Mouse (Mus musculus) neural tube, embryonic 15.5 days (tissue): ENCODE measurements at regions not wholly inside any gene's neighbourhood (a gene's known extent, or its start where the extent isn't known, plus 50 kb on each side); places are given as distances from the start of the nearest gene placed in this dataset.

Source experiments
- ATAC-seq: fragments of 200-750 bp; cut with Nextera tagmentation; 2 replicates; pipeline ENCODE4 v1.8.0; 2017; ENCODE audit warnings: mild to moderate bottlenecking, moderate TSS enrichment, moderate library complexity; ENCODE audit not compliant: low FRiP score
- H3K27ac ChIP-seq: fragments of 300-500 bp; sonication (generic); replicated peaks from 2 replicates; pipeline ENCODE4 v1.5.1; 2015; ENCODE audit warnings: mild to moderate bottlenecking, inconsistent platforms
- H3K27me3 ChIP-seq: fragments of 300-500 bp; sonication (generic); replicated peaks from 2 replicates; pipeline ENCODE4 v1.6.1; 2015; ENCODE audit warnings: inconsistent platforms
- H3K36me3 ChIP-seq: fragments of 300-500 bp; sonication (generic); 2 replicates; pipeline ENCODE4 v1.6.1; 2015; ENCODE audit warnings: inconsistent platforms
- H3K4me1 ChIP-seq: fragments of 300-500 bp; sonication (generic); 2 replicates; pipeline ENCODE4 v1.6.1; 2015; ENCODE audit warnings: inconsistent platforms
- H3K4me2 ChIP-seq: fragments of 300-500 bp; sonication (generic); 2 replicates; pipeline ENCODE4 v1.6.1; 2015; ENCODE audit warnings: inconsistent platforms, mild to moderate bottlenecking, moderate library complexity
- H3K4me3 ChIP-seq: fragments of 300-500 bp; sonication (generic); replicated peaks from 2 replicates; pipeline ENCODE4 v1.5.1; 2015; ENCODE audit warnings: mild to moderate bottlenecking, inconsistent platforms
- H3K9ac ChIP-seq: fragments of 300-500 bp; sonication (generic); replicated peaks from 2 replicates; pipeline ENCODE4 v1.6.1; 2015; ENCODE audit warnings: mild to moderate bottlenecking, inconsistent platforms
- H3K9me3 ChIP-seq: fragments of 300-500 bp; sonication (generic); replicated peaks from 2 replicates; pipeline ENCODE4 v1.6.1; 2016; ENCODE audit warnings: inconsistent platforms
- WGBS: fragments of 180-500 bp; shearing (Covaris S2); methylation state at CpG from one replicate; pipeline ENCODE4 v1.1.7; 2015; ENCODE audit warnings: mixed read lengths; 5-methylcytosine and 5-hydroxymethylcytosine counted together

GRCm38 (mm10) chr7:133492626-133493025 lies 109.3 kb downstream of the Tex36 start:
- Histone ChIP-seq H3K4me1 (peaks cover 10% of the 10 kb centered on the region), H3K27ac (no peak overlapping the region), H3K36me3 (no peaks in the 10 kb centered on the region), H3K4me2 (no peak overlapping the region), H3K9me3 (no peaks in the 10 kb centered on the region), H3K27me3 (no peaks in the 10 kb centered on the region), H3K9ac (no peak overlapping the region), H3K4me3 (no peak overlapping the region)
- no peak for ATAC-seq
- WGBS: 64% methylated on average over 6 of the region's 6 CpGs

- no peak for ATAC-seq
- 59% methylated on average over 7 of the region's 7 CpGs for WGBS
These were observed 113.9 kb downstream of the Tex36 start for GRCm38 (mm10) chr7:133487887-133488630.

GRCm38 (mm10) chr7:133484430-133484841 lies 117.5 kb downstream of the Tex36 start:
- Histone ChIP-seq H3K9me3 (no peaks in the 10 kb centered on the region), H3K27ac (no peak overlapping the region), H3K9ac (no peak overlapping the region), H3K27me3 (no peaks in the 10 kb centered on the region), H3K4me1 (peaks cover 11% of the 10 kb centered on the region), H3K36me3 (no peaks in the 10 kb centered on the region), H3K4me2 (no peak overlapping the region), H3K4me3 (no peak overlapping the region)
- no peak for ATAC-seq
- WGBS: 76% methylated on average over 8 of the region's 8 CpGs

More at GRCm38 (mm10) chr7:133487887-133488630, 113.9 kb downstream of the Tex36 start:
- Histone ChIP-seq H3K27ac (0 out of 2 replicates have a peak overlapping the region, but pooled peaks have one; percentile 13), H3K27me3 (no peaks in the 10 kb centered on the region), H3K36me3 (no peaks in the 10 kb centered on the region), H3K4me1 (0 out of 2 replicates have a peak, but pooled peaks cover 3% of the 10 kb centered on the region), H3K4me2 (no peak overlapping the region), H3K9ac (no peak overlapping the region), H3K4me3 (no peak overlapping the region), H3K9me3 (no peaks in the 10 kb centered on the region)

GRCm38 (mm10) chr7:133481529-133481928 lies 120.4 kb downstream of the Tex36 start:
- H3K9me3 ChIP-seq: no peaks in the 10 kb centered on the region
- H3K4me2 ChIP-seq: no peak overlapping the region
- no peak overlapping the region for H3K27ac ChIP-seq
- peaks cover 12% of the 10 kb centered on the region for H3K4me1 ChIP-seq
- ATAC-seq: no peak
- H3K36me3 ChIP-seq: no peaks in the 10 kb centered on the region
- H3K4me3 ChIP-seq: no peak overlapping the region
- 33% methylated on average over 6 of the region's 6 CpGs for WGBS
- H3K27me3 ChIP-seq: no peaks in the 10 kb centered on the region
- H3K9ac ChIP-seq: no peak overlapping the region

- Histone ChIP-seq H3K9me3 (no peaks in the 10 kb centered on the region), H3K27me3 (no peaks in the 10 kb centered on the region), H3K4me2 (no peak overlapping the region), H3K27ac (no peak overlapping the region; the same call in 1 of the 2 replicates), H3K4me3 (no peak overlapping the region), H3K36me3 (no peaks in the 10 kb centered on the region), H3K9ac (no peak overlapping the region), H3K4me1 (peaks cover 12% of the 10 kb centered on the region)
- WGBS: 54% methylated on average over 7 of the region's 7 CpGs
- no peak for ATAC-seq
These were observed 122.3 kb downstream of the Tex36 start for GRCm38 (mm10) chr7:133479679-133480078.

- Histone ChIP-seq H3K4me2 (no peak overlapping the region), H3K27ac (no peak overlapping the region), H3K4me1 (peaks cover 12% of the 10 kb centered on the region), H3K9ac (no peak overlapping the region), H3K9me3 (no peaks in the 10 kb centered on the region), H3K4me3 (no peak overlapping the region), H3K36me3 (no peaks in the 10 kb centered on the region), H3K27me3 (no peaks in the 10 kb centered on the region)
- 82% methylated on average over 5 of the region's 5 CpGs for WGBS
- no peak for ATAC-seq
These were observed 124.0 kb downstream of the Tex36 start for GRCm38 (mm10) chr7:133477933-133478332.

GRCm38 (mm10) chr7:133477221-133477620 lies 124.7 kb downstream of the Tex36 start:
- no peak overlapping the region for H3K4me3 ChIP-seq
- H3K4me2 ChIP-seq: no peak overlapping the region
- no peak overlapping the region for H3K9ac ChIP-seq
- H3K27ac ChIP-seq: no peak overlapping the region
- no peaks in the 10 kb centered on the region for H3K36me3 ChIP-seq
- WGBS: 46% methylated on average over 6 of the region's 6 CpGs
- ATAC-seq: no peak
- H3K4me1 ChIP-seq: peaks cover 12% of the 10 kb centered on the region
- no peaks in the 10 kb centered on the region for H3K9me3 ChIP-seq
- no peaks in the 10 kb centered on the region for H3K27me3 ChIP-seq

GRCm38 (mm10) chr7:133471706-133472105 lies 130.3 kb downstream of the Tex36 start:
- no peaks in the 10 kb centered on the region for H3K27me3 ChIP-seq
- no peaks in the 10 kb centered on the region for H3K36me3 ChIP-seq
- ATAC-seq: no peak
- H3K9ac ChIP-seq: no peak overlapping the region
- 81% methylated on average over 5 of the region's 5 CpGs for WGBS
- H3K9me3 ChIP-seq: no peaks in the 10 kb centered on the region
- no peak overlapping the region for H3K4me2 ChIP-seq
- H3K27ac ChIP-seq: no peak overlapping the region
- H3K4me1 ChIP-seq: 0 out of 2 replicates have a peak, but pooled peaks cover 5% of the 10 kb centered on the region
- H3K4me3 ChIP-seq: no peak overlapping the region

- no peak overlapping the region for H3K4me3 ChIP-seq
- no peak overlapping the region for H3K9ac ChIP-seq
- H3K4me2 ChIP-seq: no peak overlapping the region
- no peaks in the 10 kb centered on the region for H3K9me3 ChIP-seq
- no peak overlapping the region for H3K27ac ChIP-seq
- no peaks in the 10 kb centered on the region for H3K36me3 ChIP-seq
- ATAC-seq: no peak
- 0 out of 2 replicates have a peak, but pooled peaks cover 5% of the 10 kb centered on the region for H3K4me1 ChIP-seq
- H3K27me3 ChIP-seq: no peaks in the 10 kb centered on the region
- 86% methylated on average over 3 of the region's 3 CpGs for WGBS
These were observed 131.4 kb downstream of the Tex36 start for GRCm38 (mm10) chr7:133470620-133470958.

- ATAC-seq: no peak
- Histone ChIP-seq H3K9me3 (no peaks in the 10 kb centered on the region), H3K27ac (no peak overlapping the region), H3K27me3 (no peaks in the 10 kb centered on the region), H3K4me1 (0 out of 2 replicates have a peak, but pooled peaks cover 5% of the 10 kb centered on the region), H3K36me3 (no peaks in the 10 kb centered on the region), H3K4me2 (no peak overlapping the region), H3K4me3 (no peak overlapping the region), H3K9ac (no peak overlapping the region)
- WGBS: 79% methylated on average over 6 of the region's 6 CpGs
These were observed 131.9 kb downstream of the Tex36 start for GRCm38 (mm10) chr7:133469952-133470619.

GRCm38 (mm10) chr7:133469106-133469505 lies 132.9 kb downstream of the Tex36 start:
- H3K4me2 ChIP-seq: no peak overlapping the region
- no peaks in the 10 kb centered on the region for H3K9me3 ChIP-seq
- H3K36me3 ChIP-seq: no peaks in the 10 kb centered on the region
- ATAC-seq: no peak
- H3K27ac ChIP-seq: no peak overlapping the region
- H3K4me3 ChIP-seq: no peak overlapping the region
- 0 out of 2 replicates have a peak, but pooled peaks cover 5% of the 10 kb centered on the region for H3K4me1 ChIP-seq
- no peak overlapping the region for H3K9ac ChIP-seq
- H3K27me3 ChIP-seq: no peaks in the 10 kb centered on the region
- 52% methylated on average over 3 of the region's 3 CpGs for WGBS

- no peak for ATAC-seq
- H3K27ac ChIP-seq: no peak overlapping the region
- 0 out of 2 replicates have a peak, but pooled peaks cover 5% of the 10 kb centered on the region for H3K4me1 ChIP-seq
- no peak overlapping the region for H3K4me3 ChIP-seq
- no peaks in the 10 kb centered on the region for H3K36me3 ChIP-seq
- H3K9ac ChIP-seq: no peak overlapping the region
- H3K27me3 ChIP-seq: no peaks in the 10 kb centered on the region
- no peaks in the 10 kb centered on the region for H3K9me3 ChIP-seq
- 39% methylated on average over 3 of the region's 3 CpGs for WGBS
- H3K4me2 ChIP-seq: no peak overlapping the region
These were observed 133.6 kb downstream of the Tex36 start for GRCm38 (mm10) chr7:133468346-133468745.
